Mouse (Mus musculus) layer of hippocampus, postnatal 14 days (tissue): Measurements from ENCODE around the gene Atg2a. TPM values are rescaled to one million over a fixed set of nuclear protein-coding genes. Genes with fewer than 3 reads are reported as not detected.

Experiments
- DNase-seq, 2 experiments: peaks; one replicate each; pipeline ENCODE4 v3.0.0; 2021 to 2022; ENCODE audit warnings: low spot score in 2 of 2, mixed read lengths in 1 of 2
- long read RNA-seq, 2 experiments: library from polyadenylated mRNA; stranded (forward); transcript quantifications; one replicate each; pipeline ENCODE4 v2.0.0; 2021
- total RNA-seq, 2 experiments: library from RNA; stranded (reverse); gene quantifications; 2 replicates each; pipeline ENCODE4 v1.2.3; 2021

Atg2a gene
- total RNA-seq, result 10 to 100 TPM; 35.9 to 38.2 TPM
- long read RNA-seq, experiment 1, full-length matches to known transcripts, result 2 of 20 reads
- long read RNA-seq, experiment 1, partial matches to known transcripts, result 9 of 20 reads
- long read RNA-seq, experiment 1, other reads (novel, unspliced or antisense), result 9 of 20 reads
- long read RNA-seq, experiment 2, full-length matches to known transcripts, result 8 of 36 reads
- long read RNA-seq, experiment 2, partial matches to known transcripts, result 16 of 36 reads
- long read RNA-seq, experiment 2, other reads (novel, unspliced or antisense), result 12 of 36 reads

- DNase-seq, result peak; percentile 96 to 98
Observed at GRCm38 (mm10) chr19:6241274-6242107, at the start of gene Atg2a. Gene Atg2a (plus strand): TSS chr19:6241668.

GRCm38 (mm10) chr19:6204265-6204664 lies 37.2 kb upstream of the Atg2a start:
- DNase-seq, result no peak

- DNase-seq, result no peak
Observed at GRCm38 (mm10) chr19:6206716-6207115, 34.8 kb upstream of the Atg2a start.

- DNase-seq, result no peak
Observed at GRCm38 (mm10) chr19:6216046-6216705, 25.3 kb upstream of the Atg2a start.

- no peak for DNase-seq
Observed at GRCm38 (mm10) chr19:6218606-6219005, 22.9 kb upstream of the Atg2a start.

- DNase-seq, result no peak
Observed at GRCm38 (mm10) chr19:6226135-6226534, 15.3 kb upstream of the Atg2a start, which contains the start of gene Gpha2. Gene Gpha2 (plus strand): TSS chr19:6226380.

GRCm38 (mm10) chr19:6226763-6227162 lies 14.7 kb upstream of the Atg2a start:
- no peak for DNase-seq

- peak; percentile 15 to 25 for DNase-seq
Observed at GRCm38 (mm10) chr19:6227864-6228263, 13.6 kb upstream of the Atg2a start.

GRCm38 (mm10) chr19:6230411-6230810 lies 11.1 kb upstream of the Atg2a start:
- DNase-seq, result no peak

- DNase-seq, result no peak
Observed at GRCm38 (mm10) chr19:6231036-6231435, 10.4 kb upstream of the Atg2a start.

GRCm38 (mm10) chr19:6233647-6234046 lies 7.8 kb upstream of the Atg2a start:
- no peak for DNase-seq

GRCm38 (mm10) chr19:6234337-6235083 lies 7.0 kb upstream of the Atg2a start:
- no peak for DNase-seq

- peak; percentile 92 to 96 for DNase-seq
Observed at GRCm38 (mm10) chr19:6235084-6236052, 6.1 kb upstream of the Atg2a start, which contains the start of gene Ppp2r5b. Gene Ppp2r5b (minus strand): TSS chr19:6235872.

GRCm38 (mm10) chr19:6236053-6236441 lies 5.4 kb upstream of the Atg2a start:
- peak; percentile 91 to 96 for DNase-seq

GRCm38 (mm10) chr19:6236842-6237241 lies 4.6 kb upstream of the Atg2a start:
- DNase-seq, result no peak

- DNase-seq, result no peak
Observed at GRCm38 (mm10) chr19:6238740-6239139, 2.7 kb upstream of the Atg2a start.

GRCm38 (mm10) chr19:6240136-6240535 lies 1.3 kb upstream of the Atg2a start:
- DNase-seq, result no peak

- no peak for DNase-seq
Observed at GRCm38 (mm10) chr19:6240725-6241124, 743 bp upstream of the Atg2a start.

- no peak for DNase-seq
Observed at GRCm38 (mm10) chr19:6242281-6242680, 813 bp downstream of the Atg2a start.

- no peak for DNase-seq
Observed at GRCm38 (mm10) chr19:6243226-6243625, 1.8 kb downstream of the Atg2a start.
